Mouse (Mus musculus) inflammation-experienced regulatory T-cells, adult 6 months (primary cell): ENCODE results near the gene Myof. TPM values are rescaled to one million over a fixed set of nuclear protein-coding genes. Genes with fewer than 3 reads are reported as not detected.

Experiments
- ATAC-seq: one replicate; pipeline ENCODE4 v1.8.0; 2017
- polyA plus RNA-seq, 3 experiments: library from polyadenylated mRNA; unstranded; fragments of 100-300 nt; shearing (Covaris generic); gene quantifications; one replicate each; pipeline ENCODE4 v1.2.1; 2017

Gene Myof
- polyA plus RNA-seq, 3 experiments from 2014 or later, result 0.35 TPM; not detected in 2

DNA sequence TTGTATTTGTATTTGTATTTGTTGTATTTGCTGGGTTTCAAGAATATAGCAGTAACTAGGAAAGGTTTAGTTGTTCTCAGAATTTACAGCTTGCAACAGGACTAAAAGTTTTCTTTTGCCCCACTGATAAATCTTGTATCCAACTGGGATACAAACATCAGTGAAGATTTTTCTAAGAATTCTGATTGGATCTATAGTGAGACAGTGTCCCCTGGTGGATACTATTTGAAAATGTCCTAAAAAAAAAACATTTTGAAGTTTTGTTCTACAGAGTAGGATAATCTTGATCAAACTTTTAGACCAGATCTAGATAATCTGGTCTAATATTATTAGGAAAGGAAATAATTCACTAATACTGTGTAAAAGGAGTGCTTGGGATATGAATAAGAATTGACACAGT is 106.3 kb downstream of the Myof start:
- no peak for ATAC-seq

DNA sequence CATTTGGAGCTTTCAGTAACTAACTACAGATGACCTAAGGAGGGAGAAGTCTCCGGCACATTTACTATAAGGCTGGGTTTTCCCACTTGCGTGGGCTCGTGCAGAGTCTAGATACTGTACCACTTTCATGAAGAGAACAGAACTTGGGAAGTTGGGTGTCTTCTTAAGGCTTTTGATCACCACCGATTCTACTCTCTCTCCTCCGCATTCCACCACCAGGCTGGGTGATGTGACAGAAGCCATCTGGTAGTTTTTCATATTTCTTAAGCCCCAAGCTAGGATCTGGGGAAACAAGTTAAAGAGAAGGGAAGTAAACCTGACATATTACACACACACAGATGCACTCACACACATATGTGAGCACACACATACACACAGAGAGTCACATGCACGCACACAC is 108.7 kb downstream of the Myof start:
- no peak for ATAC-seq

DNA sequence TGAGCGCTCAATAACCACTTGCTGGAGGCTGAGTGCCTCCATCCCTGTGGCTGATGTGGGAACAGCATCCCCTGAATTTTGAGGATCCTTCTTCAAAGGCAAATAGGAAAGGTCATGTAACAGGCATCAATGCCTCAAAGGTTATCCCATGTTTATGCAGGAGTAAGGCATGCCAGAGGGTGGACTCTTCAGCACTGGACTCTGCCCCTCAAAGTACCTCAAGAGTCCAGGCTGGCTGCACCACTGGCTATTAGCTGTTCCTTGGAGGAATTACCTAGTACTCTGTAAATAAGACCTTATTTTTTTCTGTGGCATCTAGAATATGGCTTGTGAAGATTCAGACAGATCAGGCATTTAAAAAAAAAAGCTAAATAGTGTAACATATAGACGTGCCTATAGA is 111.2 kb downstream of the Myof start:
- no peak for ATAC-seq

DNA sequence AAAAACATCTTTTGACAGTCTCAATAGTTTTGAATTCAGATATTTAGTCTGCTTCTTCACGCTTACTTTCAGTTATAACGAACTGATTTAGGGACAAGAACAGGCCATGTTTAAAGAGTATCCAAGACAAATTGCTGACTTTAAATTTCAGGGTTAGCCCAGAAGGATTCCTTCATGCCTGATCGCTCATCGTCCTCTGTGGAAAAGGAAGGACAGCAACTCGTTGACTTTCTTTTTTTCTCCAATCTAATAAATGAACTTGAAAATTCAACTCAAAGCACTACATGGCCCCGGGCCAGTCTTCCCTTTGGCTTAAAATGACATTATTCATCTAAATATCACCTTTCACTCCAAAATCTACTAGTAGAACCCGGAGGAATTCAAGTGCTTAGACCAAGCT is 115.5 kb downstream of the Myof start:
- no peak for ATAC-seq

DNA sequence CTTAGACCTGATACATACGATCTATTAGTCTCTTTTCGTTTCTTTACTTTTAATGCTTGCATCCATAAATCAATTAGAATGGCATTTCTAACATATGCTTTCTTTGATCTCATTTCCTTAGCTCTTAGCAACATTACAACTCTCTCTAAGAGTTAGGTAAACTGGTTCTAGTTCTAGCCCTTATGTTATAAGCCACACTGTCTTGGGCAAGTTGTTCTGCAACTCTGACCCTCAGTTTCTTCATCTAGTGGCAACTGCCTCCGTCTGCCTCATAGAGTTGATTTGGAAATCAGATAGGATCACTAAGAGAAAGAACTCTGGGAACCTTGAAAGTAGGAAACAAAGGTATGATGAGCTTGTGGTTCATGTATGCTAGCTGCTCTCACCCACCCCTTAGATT is 118.1 kb downstream of the Myof start:
- no peak for ATAC-seq

DNA sequence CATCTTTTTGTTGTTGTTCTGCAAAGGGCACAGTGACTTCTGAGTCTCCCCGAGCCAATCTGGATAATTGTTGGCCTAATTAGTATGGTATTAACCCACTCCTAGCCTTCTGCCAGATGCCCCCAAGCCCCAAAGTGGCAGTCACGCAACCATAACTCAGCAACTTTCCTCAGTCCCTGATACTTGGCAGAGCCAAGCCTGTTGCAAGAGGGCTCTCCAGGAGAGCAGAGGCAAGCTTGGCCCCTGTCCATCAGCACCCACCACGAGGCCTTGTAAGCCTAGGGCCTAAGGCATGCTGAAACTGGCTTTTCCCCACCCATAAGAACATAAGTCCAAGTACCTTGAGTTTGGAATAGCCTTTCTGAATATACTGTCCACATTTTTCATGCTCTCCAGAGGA is 119.1 kb downstream of the Myof start:
- ATAC-seq, result no peak

DNA sequence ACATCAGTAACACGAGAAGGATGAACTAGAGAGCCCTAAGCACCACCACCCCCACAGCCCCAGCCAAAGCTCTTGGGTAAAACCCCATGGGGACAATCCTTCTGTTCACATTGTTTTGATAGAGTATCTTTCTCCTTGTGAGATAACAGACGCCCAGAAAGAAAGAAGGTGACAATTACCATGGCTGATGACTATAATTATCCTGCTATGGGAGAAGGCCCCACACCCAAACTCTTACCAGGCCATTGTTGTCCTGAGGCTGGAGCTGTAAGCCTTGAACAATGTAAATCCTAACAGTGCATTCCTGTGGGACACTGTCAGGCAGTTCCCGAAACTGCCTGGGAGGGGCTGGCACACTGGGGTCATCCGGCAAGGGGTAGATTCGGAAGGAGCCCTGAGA is 122.3 kb downstream of the Myof start:
- ATAC-seq, result no peak

DNA sequence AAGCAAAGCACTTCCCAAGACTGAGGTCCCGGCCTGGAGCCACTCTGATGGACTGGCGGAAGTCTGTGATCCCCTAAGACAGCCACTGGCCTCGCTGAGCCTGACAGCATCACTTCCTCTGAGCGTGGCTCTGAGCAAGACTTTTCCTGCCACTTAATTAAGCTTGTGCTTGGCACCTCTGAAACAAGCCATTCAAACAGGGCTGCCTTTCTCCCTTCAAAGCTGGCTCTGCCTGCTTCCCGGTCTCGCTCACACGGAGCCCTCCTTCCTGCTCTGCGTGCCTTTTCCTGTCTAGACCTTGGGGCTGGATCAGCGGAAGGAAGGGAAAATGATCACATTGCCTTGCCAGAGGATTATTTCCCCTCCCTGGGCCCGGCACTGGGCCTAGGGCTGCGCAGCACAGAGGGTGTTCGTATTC is 124.9 kb downstream of the Myof start:
- no peak for ATAC-seq

DNA sequence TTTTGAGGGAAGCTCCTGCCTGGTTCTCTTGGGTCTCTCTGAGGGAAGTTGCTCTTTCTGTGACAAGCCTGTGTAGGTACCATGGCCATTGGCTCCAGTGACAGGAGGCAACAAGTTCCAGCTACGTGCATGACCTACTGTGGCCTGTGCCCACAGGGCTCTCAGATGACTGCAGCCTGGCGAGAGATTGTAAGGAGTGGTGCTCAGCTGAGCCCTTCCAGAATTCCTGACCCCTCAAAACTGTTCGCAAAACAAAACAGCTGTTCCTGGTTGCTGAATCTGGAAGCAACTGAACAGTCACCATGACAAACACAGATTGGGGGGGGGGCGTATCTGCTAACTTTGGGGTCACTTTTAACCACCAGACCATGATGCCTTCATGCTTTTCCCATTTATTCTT is 129.1 kb downstream of the Myof start:
- ATAC-seq, result no peak

DNA sequence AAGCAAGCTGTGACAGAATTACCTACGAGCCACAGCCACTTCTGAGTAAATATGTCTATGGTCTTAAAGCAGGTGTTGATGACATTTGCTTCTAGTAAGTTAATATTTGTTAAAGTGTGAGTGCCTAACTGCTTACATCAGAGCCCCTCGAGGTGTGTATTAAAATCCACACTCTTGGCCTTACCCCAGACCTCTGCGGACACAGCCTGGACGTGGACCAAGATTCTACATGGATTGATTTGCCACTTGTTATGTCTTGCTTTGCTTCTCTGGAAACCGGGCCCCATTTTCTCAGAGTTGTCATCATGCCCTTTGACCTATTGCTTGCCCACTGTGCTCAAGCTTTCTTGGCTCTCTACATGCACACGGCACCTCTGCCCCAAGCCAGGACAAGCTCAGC is 130.9 kb downstream of the Myof start:
- no peak for ATAC-seq

DNA sequence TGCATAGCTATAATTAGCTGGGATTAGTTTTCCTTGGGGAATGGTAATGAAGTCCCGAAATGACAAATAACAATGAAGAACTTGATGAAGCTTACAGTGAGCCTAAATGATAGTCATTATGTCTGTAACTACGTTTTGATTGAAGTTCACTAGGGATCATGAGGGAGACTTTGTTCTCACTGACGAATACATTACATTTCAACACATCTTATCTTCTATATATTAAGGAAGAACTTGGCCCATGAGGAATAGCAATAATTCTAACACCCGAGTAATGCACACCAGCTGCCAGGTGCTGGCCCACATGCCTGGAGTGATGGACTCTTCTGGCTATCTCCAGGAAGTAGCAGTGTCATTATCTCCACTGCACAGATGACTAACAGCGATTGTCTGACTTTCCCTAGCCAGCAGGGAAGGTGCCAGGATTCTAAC is 133.5 kb downstream of the Myof start:
- no peak for ATAC-seq

DNA sequence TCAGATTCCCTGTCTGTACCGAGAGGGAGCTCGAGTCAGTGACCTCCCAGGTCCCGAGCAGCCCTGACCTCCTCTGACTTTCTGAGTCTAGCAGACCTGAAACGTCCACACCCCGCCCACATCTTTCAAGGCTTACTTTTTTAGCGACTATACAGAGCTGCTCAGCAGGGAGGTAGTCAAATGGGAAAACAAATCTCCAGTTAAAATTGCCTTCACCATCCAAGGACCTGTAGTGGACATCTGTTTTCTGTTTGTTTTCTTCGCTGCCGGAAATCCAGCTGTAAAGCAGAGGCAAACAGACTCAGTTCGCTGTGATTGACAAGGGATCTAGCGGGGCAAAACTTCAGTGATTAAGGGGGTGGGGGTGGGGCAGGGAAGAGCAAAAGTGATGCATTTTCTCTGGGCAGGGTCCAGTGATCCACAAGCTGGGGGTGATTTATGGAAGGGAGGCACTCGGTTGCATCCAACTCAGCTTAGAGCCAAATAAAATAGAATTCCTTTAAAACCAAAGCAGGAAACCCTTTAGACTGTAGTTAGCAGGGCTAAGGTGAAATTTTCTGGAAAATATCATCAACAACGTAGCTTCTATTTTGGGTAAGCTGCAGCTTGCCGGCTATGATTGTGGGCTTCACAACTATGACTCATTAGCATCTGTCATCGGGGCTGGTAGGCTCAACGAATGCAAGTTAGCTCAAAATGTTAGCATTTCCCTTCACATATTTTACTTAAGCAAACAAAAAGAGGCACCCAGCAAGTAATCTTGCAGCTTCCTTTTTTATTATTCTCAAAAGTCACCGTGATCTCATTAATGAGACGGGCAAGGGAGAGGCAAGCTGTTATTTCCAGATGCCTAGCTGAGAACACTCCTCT is 135.7 kb downstream of the Myof start:
- ATAC-seq, result no peak

DNA sequence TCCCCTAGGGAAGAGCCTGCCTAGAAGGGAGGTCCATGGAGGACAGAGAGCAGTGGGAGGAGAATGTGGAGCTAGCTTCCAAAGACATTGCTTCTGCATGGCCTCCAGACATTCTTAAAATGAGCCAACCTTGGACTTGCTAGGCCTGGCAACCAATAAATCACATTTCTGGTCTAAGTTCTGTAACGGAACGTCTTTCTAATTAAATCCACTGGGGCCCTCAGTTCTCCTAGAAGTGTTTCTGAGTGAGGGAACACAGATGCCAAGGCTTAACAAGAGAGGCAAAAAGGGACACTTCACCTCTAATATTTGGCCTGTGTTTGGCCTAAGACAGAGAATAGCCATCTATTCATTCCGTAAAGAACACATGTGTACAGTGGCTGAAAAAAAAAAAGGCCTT is 136.5 kb downstream of the Myof start:
- ATAC-seq, result no peak

DNA sequence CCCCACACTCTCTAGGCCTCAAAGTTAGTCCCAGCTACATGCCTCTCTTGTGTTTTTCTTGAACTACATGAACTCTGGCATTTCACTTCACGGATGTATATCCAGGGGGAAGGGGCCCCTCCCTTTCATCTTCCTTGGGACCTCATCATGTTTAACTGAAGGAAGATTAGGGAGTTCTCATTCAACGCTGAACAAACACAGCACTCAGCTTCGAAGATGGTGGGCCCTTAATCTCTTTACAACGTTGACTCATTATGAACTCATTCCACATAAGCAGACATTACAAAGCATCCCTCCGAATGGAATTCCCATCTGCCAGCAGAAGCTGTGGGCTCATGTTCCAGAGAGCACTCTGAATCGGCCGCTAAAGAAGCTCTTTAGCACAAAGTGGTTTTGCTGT is 147.3 kb downstream of the Myof start:
- ATAC-seq, result no peak

DNA sequence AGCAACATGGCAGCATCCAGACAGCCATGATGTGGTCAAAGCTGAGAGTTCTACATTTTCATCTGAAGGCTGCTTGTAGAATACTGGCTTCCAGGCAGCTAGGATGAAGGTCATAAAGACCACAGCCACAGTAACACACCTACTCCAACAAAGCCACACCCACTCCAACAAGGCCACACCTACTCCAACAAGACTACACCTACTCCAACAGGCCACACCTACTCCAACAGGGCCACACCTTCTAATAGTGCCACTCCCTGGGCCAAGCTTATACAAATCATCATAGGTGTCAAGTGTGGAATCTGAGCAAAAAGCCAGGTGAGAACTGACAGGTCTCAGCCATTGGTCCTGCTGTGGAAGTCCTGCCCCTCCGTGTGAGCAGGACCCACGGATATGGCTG is 152.4 kb downstream of the Myof start:
- ATAC-seq, result no peak

DNA sequence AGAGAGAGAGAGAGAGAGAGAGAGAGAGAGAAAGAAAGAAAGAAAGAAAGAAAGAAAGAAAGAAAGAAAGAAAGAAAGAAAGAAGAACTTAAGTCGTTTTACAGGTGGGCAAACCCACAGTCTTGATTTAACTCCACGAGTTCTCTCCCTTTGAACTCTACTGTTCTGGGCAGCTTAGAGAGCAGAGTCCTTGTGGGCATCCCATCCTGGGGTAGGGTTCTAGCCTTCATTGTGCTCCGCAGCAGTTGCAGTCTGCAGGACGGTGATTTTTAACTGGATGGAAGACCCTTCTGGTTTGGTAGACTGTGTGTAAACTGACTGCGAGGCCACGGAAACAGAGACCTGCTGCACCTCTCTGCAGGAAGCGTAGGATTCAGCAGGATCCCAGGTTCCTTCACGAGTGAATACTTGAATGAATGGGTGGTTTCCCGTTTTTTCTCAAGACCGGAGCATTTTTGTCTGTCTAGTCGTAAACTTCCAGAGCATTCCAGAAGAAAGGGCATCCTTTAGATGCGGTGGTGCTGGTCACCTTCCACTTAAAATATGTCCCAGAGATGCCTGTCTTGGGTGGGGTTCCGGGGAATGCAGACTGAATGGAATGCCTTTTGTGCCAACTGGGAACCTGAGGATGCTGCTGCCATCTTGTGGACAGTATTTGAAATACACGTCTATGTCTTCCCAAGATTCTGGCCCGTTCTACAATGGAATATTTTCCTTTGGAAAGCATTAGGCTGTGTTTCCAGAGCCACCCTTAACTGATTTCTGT is 156.8 kb downstream of the Myof start:
- ATAC-seq, result no peak

DNA sequence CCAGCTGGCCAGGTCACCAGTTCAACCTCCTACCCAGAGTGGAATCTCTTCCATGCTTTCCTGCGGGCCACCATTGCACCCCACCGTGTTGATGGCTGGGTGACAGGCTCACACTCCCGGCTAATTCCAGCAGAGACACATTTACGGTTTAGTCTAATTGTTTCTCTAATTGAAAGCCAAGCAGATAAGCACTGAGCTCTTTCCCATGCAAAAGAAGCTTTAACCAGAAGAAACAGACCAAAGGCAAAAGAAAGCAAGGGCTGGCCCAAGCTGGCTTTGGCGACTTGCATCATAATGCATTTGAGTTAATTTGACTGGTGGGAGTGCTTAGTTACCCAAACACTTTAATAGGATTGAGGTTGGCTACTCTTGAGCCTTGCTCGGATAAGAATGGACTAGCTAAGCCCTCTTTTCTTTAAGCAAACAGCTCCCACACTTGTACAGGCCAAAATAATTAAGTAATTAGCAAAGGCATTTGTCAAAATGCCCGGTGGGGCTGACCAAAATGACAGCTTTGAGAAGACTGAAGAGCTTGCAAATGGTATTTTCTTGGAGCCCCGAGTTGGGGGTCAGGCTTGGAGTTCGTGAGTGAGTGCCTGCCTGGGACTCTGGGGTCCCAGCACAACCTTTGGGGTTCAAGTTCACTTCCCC is 161.8 kb downstream of the Myof start:
- no peak for ATAC-seq

DNA sequence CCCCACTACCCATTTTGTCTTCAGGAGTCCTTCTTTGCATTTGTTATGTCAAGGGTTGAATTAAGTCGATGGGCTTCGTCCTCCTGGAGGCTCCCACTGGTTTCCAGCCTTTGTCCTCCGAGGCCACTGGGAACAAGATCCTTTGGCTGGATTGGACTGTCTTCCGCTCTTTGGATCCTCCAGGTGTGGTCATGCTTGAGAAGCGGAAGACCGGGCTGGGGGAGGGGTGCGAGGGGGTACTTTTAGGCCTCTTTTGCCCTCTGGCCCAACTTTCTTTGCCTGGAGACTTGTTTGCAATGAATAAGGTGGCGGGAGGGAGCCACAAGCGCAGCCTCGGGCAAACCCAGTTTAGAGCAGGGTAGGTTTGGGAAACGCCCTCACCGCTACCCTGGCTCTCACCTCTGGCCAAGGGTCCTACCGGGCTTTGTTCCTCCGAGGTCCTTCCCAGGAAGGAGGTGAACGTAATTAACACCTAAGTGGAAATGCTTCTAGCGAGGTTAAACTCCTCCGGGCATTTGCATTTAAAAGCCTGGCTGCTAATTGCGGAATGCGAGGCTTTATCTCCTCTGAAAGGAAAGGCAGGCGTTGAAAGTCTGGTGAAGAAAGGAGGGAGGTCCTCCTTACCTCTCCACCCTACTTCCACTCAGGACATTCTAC is 165.7 kb downstream of the Myof start:
- ATAC-seq, result no peak

DNA sequence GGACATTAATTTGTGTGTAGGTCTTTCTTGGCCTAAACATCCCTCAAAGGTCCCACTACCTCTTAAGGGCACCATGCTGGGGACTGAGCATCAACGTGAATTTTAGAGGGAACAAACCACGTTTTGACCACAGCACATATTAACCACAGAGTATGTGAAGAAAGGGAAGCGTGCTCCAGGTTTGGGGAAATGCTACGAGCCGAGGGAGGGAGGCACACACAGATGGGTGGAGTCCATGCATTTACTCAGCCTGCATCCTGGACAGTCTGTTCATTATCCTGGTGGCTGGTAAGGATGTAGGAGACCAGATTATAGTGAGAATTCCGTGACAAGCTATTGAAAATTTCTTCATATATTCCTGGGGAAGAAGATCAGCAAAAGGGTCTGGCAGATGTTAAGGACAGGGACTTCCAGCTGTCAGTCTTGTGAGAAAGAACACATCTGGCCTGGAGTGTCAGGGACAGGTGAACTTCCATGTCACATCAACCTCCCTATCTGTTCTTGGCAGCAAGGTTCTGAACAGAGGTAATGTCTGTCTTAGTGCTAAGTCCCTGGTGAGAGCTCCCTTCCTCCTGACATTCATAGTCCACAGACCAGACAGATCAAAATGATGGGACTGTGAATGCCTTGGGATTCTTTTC is 166.7 kb downstream of the Myof start:
- no peak for ATAC-seq

DNA sequence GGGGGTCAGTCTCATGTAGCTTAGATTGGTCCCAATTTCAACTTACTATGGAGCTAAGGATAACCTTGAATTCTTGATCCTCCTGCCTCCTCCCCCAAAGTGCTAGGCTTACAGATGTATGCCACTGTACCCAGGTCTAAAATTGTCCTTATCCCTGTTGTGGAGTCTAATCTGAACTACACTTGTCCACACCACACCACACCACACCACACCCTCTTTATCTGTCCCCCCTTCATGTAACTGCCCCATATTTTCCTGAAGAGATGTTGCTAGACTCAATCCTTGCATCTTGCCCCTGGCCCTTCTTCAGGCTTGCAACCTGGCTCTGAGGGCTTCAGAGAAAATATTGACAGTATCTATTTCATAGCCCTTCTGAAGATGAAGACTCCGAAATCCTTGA is 169.9 kb downstream of the Myof start:
- ATAC-seq, result no peak

DNA sequence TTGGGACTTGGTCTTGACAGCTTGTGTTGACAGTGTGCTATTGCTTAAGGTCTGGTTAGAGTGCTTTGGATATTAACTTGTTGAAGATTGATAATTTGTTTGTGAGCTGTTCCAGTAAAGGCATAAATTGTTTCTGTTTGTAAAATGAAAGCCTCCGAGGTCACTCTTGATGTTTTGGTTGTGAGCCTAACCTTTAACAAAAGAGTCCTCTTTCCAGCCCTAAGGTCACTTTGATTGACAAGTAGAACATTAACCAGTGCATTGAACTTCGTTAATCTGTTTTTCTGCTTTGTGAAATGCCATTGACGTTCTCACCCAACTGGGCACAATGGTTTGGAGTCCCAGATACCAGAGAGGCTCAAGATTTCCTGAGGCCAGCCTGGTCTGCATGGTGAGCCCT is 175.8 kb downstream of the Myof start:
- no peak for ATAC-seq

DNA sequence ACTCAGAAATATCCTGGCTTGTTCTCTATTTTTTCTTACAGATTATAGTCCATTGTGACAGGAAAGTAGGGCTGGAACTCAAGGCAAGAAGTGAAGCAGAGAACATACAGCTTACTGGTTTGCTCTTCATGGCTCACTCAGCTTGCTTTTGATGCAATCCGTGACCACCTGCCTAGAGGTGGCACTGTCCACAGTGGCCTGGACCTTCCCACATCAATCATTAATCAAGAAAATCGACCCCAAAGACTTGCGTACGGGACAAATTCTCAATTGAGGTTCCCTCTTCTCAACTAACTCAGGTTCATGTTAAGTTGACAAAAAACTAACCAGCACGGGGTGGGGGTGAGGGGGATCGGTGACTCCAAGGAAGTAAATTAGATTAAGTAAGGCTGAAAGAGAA is 176.4 kb downstream of the Myof start:
- ATAC-seq, result no peak

DNA sequence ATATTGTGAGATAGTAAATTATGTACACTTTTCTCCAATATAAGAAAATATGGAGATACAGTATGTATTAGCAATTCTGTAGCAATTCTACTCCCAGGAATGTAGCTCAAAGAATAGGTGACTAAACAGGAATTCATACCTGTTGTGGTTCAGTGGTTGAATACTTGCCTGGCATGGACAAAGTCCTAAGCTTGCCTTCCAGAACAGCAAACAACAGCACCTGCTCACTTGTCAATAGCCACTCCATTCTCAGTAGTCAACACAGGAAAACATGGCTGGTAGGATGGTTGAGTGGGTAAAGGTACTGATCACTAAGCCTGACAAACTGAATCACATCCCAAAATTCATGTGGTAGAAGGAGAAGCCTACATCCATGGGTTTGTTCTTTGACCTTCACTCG is 182.2 kb downstream of the Myof start:
- no peak for ATAC-seq
